Mouse (Mus musculus): ENCODE measurements at regions not wholly inside any gene's neighbourhood (a gene's known extent, or its start where the extent isn't known, plus 50 kb on each side); places are given as distances from the start of the nearest gene placed in this dataset.

DNA sequence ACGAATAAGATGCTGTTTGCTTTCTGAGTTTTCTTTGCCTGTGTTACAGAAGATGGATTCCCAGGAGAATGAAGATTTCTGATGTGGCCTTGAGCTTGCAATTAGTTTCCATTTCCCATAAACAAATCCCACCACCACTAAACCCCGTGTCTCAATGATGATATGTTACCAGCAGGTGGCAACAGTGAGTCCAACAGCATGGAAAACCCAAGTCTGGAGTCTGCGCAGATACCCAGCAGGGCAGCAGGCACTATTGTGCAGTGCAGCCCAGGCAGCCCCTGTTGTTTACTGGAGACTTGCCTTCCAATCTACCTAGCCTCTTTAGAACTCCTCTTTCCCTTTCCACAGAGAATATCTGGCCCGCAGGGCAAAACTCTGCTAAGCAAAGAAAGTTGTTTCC is 62.7 kb downstream of the Bmp2 start:
- DNase-seq = peak in 1 of 2 experiments; percentile 22

DNA sequence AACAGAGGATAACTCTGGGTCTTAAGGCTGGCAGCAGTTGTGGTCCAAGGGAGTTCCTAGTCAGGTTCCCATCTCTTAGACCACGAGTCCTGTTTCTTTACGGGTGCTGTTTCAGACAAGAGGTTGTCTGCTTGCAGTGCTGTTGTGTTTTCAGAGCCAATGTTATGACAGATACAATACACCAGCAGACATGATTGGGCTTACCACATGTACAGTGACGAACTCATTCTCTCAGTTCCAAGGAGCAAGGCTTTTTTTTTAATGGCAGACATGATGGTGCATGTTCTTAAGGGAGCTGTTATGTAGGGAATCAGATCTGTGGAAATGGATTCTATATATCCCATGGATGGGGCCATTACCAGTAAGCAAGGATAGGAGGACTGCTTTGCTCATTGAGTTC is 63.3 kb downstream of the Bmp2 start:
- DNase-seq = no peak

DNA sequence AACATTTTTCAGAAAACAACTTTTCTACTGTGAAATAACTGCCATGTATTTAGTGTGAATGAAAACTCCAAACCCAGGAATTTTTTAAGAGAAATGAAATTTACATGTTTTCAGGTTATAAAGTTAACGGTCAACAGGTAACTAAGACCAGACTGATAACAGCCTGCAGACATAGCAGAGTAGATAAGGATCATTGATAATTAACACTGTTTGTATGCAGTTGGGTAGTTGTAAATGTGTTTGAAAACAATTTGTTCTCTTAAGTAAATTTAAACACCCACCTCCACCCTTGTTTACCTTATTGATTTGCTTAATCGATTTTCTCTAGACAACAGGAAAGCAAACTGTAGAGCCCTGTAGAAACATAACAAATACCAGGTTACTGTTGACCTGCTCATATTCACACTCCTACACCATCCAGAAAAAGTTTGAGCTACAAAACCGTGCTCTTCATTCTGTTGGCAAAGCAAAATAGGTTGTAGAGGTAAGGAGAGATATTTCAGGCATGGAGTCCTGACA is 65.4 kb downstream of the Bmp2 start:
- no peak for DNase-seq

DNA sequence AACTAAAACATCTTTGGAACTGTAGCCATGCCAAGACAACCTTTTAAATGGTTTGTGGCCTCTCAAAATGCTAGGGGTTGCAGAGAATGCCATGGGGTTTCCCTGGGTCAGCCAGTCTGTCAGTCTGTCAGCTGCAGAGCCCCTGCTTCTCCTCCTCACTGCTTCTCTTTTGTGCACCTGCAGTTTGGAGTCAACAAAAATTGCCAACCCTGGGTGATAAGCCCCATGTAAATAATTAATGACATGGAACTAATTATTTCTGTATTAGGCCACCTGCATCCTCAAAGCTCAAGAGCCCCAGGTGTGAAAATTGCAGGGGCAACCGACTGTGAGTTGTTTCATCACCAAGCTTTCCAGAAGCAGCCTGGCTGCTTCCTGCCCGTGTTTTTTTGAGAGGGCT is 70.6 kb downstream of the Bmp2 start:
- DNase-seq = no peak

DNA sequence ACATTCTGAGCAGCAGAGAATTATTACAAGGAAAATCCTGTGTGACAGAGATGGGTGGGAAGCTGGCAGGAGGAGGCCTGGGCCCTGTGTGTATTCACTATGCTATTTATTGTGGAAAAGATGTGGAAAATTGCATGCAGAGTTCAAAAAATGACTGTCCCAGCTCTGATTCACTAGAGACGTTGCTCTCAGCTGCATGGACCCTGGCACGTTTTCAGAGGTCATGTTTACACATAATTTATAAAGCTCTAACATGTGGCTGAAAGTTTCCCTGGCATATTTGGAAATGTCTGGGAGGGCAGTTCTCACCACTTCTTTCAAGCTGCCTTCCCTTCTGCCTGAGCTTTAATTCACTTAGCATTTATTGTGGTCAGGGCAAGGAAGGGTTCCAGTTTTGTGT is 73.6 kb downstream of the Bmp2 start:
- no peak for DNase-seq

DNA sequence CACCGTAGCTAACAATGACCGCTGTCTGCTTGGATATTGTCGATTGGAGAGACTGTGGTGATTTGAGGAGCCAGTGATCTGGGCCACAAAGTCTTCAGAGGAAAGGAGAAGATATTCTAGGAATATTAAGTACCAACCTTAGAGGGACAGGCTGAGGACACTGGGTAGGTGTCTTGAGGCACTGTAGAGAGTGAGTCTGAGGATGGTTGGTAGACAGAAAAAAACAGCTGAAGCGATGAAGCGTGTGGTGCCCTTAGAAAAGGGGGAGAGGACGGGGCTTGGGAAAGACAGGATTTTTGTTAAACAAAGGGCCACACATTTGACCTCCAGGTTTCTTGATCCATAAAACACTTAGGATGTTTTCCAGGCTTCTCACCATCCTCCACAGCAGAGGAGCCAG is 76.9 kb downstream of the Bmp2 start:
- DNase-seq = no peak

DNA sequence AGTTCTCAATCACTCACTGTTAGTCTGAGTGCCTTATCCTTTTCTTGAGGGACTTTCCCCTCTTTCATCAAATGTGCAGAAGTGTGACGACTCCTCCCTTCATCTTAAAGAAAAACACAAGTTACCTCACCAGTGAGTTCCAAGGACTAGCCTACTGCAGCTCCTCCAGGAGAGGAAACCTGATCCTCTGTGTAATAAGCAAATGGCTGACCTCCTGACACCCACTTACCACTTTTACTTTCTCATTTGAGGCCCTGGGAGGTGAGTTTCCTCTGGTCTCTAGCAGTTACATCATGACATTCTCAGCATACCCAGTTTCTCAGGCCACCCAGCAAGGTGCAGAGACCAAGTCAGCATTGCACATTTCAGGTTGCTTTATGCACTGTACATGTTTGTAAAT is 83.5 kb downstream of the Bmp2 start:
- no peak for DNase-seq

DNA sequence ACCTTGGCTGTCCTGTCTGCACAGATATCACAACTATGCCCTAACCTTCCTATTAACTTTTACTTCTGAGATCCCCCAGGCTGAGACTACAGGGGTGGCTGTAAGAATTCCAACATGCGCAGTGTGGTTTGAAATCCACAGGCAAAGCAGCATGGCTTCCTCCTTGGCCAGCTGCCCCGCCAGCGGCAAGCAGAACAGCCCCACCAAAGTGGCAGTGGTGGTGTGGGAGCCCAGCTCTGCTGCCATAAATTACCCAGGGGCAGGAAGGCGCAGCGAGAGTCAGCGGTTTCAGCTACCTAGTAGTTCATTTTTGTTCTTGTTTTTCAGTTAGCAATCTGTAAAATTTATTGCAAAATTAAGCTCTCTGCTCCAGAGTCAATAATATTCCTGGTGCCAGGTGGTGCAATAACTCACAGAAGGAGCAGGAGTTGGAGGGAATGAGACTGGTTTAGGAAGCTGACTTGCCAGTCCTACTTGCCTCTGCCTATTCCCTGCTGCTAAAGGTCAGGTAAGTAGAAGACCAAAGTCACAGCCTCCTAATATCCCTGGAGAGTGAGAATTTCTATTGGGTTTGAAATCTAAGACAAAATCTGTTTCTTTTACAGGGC is 98.0 kb downstream of the Bmp2 start:
- DNase-seq = no peak

DNA sequence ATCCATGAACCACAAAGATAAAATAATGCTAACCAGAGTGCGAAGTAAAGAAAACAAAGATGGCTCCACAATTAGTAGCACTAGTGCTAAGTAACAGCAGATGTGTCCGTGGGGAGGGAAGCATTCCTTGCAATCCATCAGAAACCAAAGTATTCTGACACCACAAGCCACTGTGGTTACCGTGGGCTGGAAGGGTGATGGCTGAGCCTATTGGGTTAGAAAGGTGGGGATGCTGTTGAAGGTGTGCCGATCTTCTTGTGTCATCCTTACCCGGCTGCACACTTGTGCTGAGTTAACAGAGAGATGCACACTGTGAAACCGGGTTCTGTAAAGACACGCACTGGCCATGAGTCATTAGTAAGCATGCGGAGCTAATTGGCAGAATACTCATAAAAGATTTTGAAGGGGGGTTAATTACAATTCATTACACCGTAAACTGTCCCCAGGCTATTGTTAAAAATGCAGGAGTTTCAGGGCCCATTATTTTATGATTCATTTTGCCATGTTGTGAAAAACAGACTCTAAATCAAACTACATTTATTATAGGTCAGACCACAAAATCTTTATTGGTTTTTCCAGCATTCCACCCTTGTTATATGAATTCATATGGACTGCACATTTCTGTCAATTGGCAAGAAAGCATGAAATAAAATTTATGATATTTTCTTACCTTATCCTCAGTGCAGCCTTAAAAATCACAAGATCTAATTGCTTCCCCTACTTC is 114.5 kb downstream of the Bmp2 start:
- no peak for DNase-seq

DNA sequence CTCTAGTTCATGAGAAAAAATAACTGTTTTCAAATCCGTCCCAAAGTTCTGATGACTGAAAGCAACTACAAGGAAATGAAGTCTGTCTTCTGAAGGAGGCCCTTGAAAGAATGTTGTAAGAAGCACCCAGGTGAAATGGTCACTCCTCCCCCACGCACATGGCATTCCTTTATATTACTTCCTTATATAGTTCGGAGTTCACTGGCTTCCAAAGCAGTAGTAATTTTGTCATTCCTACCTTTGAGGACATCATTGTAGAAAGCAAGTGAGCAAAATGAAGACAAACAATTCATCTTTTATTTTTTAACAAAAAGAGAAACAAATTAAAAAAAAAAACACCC is 115.1 kb downstream of the Bmp2 start:
- no peak for DNase-seq

DNA sequence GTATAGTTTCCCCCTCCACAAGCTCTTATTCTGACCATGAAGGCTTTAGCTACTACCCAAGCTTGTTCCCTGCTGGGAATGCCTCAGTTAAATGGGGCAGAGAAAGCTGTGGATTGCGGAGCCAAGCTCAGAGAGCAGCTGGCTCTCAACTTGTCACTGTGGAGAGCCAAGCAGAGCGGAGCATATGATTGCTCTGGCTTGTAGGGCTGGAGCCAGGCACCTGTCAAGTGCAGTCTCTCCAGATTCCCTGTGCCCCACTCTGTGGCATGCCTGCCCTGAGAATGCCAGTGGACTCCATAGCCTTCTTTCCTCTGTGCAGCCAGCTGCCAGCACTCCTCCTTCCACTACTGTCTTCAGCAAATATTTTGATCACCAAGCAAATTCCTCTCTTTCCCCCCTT is 117.9 kb downstream of the Bmp2 start:
- peak; percentile 3 to 25 for DNase-seq

DNA sequence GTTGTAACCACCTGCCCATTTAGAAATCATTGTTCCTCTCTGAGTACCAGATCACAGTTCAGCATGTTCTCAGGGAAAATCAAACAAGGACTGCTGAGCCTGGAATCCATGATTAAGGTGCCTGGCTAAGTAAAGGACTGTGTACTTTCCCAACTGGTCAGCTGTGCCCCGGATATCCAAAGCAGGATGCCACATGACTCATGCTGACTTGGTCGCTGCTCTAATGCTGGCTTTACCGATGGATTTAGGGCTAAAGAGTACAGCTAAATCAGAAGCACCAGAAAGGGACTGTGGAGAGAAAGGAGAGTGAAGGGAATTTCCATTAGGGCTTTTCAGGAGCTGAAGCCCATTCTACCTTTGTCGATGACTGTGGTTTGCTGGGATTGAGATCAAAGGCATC is 119.6 kb downstream of the Bmp2 start:
- no peak for DNase-seq

DNA sequence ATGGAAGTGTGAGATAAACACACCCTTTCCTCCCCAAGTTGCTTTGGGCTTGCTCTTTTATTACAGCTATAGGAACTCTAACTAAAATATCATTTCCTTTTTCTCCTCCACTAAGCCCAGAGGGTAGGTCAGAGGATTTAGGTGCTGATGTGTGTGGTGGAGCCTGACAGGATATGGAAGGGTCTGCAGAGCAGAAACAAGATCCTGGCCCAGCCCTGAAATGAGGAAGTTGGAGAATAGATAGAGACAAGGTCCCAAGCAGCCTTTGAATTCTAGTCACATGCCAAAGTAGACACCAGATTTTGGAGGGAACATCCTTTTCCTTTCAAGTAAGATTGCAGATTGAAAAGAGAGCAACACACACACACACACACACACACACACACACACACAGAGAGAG is 132.4 kb downstream of the Bmp2 start:
- no peak for DNase-seq

DNA sequence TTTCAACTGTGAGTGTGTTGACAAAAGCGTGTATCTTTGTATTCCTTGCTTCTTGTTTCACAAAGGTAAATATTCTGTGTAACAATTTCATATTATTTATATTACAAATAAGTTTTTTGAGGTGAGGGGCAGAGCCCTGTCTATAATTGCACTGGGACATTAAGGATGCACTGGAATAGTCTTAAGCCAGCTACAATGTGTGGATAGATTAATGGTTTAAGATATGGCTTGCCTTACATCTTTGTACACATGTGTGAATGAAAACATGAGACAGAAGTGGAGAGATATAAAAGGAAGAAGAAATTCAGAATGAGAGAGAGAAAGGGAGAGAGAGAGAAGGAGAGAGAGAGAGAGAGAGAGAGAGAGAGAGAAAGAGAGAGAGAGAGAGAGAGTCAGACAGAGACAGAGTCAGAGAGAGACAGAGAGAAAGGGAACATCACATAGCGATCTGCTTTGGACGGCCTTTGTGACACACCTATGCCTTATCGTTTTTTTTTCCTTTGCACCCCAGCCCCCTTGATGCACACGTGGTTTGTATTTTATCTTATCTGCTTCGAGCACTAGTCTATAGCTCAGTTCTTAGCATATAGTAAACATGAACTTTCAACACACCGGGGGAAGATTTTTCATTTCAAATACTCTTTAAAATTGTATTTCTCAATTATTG is 136.3 kb downstream of the Bmp2 start:
- no peak for DNase-seq

DNA sequence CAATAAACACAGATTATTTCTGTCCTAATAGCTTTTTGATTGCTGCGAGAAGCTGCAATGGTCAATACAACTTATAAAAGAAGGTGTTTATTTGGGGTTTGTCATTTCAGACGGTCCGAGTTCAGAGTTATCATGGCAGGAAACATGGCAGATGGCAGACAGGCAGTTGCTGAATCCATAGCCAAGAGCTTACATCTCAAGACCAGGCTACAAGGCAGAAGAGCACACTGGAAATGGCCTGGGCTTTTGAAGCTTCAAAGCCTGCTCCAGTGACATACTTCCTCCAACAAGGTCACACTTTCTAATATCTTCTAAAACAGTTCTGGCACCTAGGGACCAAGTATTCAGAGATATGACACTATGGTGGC is 136.8 kb downstream of the Bmp2 start:
- no peak for DNase-seq

DNA sequence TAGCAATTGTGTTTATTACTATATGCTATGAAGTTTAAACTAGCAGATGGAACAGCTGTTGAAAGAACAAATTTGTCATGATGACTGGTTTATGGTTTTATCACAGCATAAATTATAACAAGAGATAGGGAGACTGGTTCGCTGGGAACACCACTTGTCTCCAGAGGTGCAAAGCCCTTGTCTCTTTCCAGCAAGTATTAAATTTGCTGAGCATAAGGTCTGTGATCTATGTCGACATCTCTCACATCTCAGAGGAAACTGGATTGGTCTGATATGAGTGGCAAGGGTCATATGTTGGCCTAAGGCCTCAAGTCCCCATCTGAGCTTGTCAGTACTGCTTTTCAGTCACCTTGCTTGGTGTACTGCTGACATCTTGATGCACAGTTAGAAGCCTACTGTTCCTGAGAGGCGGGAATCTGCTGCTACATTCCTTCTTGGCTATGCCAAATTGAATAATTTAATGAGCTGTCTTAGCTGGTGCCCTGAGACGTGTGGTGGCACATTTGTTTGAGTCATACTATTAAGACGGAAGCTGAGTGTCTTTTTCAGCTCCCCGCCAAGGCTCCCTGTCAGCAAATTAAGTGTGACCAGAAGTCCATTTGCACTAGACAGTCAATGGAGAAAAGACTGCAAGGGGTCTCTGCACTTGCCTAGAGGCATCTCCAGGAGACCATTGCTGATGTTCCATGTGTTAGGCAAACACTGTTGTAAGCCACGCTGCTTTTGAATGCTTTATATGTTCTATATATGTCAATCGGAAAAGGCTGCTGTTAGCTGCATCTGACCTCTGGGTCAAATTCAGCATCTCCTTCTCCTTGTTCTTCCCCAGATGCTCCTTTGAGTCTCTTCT is 157.0 kb downstream of the Bmp2 start:
- DNase-seq = no peak

DNA sequence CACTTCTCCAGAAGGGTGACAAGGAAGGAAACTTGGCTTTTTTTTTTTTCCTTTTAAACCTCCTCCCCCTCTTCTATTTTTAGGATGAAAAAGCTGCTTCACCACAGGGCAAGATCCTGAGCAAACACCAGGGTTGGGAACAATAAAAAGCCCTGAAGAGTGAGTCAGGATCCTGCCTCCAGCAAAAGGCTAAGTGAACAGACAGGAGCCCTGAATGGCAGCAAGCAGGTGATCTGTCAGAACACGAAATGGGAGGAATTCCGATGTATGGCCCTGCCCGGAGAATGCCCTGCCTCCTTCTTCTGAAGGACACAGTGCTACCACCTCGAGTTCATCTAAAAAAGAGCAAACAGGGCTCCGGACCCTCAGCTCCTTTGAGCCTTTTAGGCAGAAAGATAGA is 164.3 kb downstream of the Bmp2 start:
- DNase-seq = no peak

DNA sequence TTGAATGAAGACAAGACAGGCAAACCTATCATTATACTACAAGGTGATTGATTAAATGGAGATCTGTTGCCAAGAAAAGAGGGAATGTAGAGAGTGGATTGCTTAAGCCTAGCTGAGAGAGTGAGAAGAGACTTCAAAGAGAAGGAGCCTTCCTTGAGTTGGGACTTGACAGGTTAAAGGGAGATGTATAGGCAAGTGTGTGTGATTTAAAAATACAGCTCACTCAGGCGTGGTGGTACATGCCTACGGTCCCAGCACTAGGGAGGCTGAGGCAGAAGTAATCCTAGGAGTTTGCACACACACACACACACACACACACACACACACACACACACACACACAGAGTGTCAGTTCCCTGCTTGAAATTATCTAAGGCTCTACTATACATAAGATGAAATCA is 165.1 kb downstream of the Bmp2 start:
- no peak for DNase-seq

DNA sequence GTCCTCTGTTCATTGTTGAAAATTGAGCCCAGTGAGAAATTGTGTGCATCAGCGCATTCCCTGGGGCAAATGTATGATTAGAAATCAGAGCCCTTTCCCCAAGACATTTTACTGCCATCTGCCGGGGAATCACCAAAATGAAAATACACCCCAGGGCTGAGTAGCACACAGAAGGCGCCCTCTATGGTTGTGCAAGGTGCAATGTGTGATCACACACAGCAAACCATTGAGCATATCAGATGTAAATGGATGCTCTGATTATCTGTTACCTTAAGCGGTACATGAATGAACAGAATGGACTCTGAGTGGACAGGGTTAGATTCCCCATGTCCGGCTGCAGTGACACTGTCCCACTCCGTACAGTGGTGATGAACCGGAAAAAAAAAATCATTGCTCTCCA is 172.4 kb downstream of the Bmp2 start:
- peak in 1 of 2 experiments; percentile 7 for DNase-seq

DNA sequence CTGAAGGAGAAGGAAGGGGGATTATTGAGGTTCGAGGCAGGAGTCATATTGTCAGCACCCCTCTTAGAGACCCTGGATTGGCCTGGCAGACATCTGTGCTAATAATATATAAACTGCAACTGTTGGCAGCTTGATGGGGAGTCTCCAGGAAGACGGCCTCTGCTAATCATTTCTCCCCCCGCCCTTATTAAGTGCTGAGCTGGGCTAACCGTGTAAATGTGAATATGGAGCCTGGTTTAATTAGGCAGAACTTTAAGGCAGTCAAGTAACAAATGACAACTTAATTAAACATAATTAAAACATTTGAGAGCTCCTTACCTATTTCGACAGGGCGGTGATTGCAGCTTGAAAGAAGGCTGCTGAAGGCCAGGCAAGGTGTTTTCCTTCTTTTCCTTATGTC is 172.8 kb downstream of the Bmp2 start:
- no peak for DNase-seq

DNA sequence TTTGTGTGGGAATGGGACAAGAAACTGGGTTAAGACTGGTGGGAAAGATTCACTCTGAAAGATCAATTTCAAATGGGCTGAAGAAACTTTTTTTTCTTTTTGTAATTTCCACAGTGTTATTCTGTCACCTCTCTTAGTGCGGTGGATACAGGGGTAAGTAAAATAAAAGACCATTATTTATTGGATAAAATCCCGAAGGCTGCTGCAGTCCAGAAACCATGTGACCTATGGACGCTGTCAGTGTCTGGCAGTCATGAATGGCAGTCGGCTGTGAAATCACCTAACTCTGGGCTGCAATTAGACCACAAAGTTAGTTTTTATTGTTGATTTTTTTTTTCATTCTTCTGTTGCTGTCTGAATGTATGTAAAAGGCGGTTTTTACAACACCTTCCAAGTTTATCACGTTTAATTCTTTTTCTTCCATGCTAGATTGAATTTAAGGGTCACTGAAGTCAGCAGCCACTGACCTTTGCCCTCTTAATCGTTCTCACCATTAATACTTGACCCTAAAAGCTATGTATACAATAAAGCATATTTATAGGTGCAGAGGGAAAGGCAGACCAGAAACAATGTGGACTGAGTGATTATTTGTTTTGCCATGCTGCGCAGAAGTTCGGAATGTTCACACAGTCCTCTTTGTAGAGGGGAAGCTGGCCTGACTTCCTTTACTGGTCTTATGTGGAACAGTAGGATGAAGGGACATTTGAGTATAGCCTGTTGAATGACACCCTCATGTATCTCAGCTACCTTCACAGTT is 182.7 kb downstream of the Bmp2 start:
- no peak for DNase-seq

DNA sequence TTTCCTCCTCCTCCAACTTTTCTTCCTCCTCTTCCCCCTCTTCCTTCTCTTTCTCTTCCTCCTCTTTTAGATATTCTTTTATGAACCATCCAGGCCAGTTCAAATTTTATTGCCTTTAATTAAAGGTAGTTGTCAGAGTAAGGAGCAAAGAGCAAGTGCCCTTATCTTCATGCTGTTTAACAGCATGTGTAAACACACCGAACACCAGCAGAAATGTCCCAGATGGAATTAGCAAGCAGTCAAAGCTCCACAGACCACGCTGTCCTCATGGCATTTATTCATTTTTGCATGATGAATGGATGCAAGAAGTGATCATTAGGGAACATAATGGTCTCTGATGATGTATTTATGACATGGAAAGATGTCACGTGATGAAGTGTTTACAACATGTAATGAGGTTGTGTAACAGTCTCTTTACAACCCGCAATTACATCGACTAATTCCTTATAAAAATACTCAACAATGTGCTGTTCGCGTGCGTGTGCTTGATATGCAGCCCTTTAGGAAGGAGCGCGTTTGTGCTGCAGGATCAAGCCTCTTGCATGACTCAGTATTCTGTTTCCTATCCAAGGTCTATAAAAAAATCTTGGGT is 187.0 kb downstream of the Bmp2 start:
- DNase-seq = no peak
